Mouse (Mus musculus): ENCODE data around the gene Vti1a. TPM values are rescaled to one million over a fixed set of nuclear protein-coding genes. Genes with fewer than 3 reads are reported as not detected.

Vti1a gene
- polyA plus RNA-seq, 1 experiment from 2014 or later, result 19.4 TPM

GRCm38 (mm10) chr19:55609806-55610205, 293.7 kb downstream of the Vti1a start:
- no peaks in the 10 kb centered on the region for H3K27me3 ChIP-seq (ENCODE audit: control insufficient read depth, insufficient read depth, low read length)
- TF ChIP-seq EP300 (optimal IDR thresholded peaks at IDR 0.05) (no peak), CTCF (IDR thresholded peaks at IDR 0.05; ENCODE audit: low read depth) (no peak)
- 70% methylated on average over 3 of the region's 3 CpGs for WGBS

GRCm38 (mm10) chr19:55615743-55616142, 299.6 kb downstream of the Vti1a start:
- 71% methylated on average over 5 of the region's 5 CpGs for WGBS
- no peak overlapping the region for H3K27ac ChIP-seq (replicated peaks)
- DNase-seq (ENCODE audit: low spot score) (no peak), ATAC-seq (ENCODE audit: low FRiP score, low TSS enrichment) (no peak)
- H3K4me3 ChIP-seq (ENCODE audit: low read depth, low read length), result no peak overlapping the region
- no peak overlapping the region for H3K4me2 ChIP-seq (replicated peaks; ENCODE audit: low read depth)
- TF ChIP-seq CTCF (IDR thresholded peaks at IDR 0.05; ENCODE audit: low read depth) (no peak), EP300 (optimal IDR thresholded peaks at IDR 0.05) (no peak)
- no peaks in the 10 kb centered on the region for H3K9me3 ChIP-seq (ENCODE audit: control insufficient read depth, low read length)
- no peaks in the 10 kb centered on the region; the same call in 1 of the 2 replicates for H3K4me1 ChIP-seq (replicated peaks; ENCODE audit: control insufficient read depth, insufficient read depth)
- no peaks in the 10 kb centered on the region for H3K36me3 ChIP-seq (ENCODE audit: control insufficient read depth, insufficient read depth, low read length)
- no peak overlapping the region for H3K9ac ChIP-seq (ENCODE audit: low read length)
- no peaks in the 10 kb centered on the region for H3K27me3 ChIP-seq (ENCODE audit: control insufficient read depth, insufficient read depth, low read length)

More at GRCm38 (mm10) chr19:55609806-55610205, 293.7 kb downstream of the Vti1a start:
- Histone ChIP-seq H3K9me3 (ENCODE audit: control insufficient read depth, low read length) (no peaks in the 10 kb centered on the region), H3K4me2 (replicated peaks; ENCODE audit: low read depth) (no peak overlapping the region), H3K4me3 (ENCODE audit: low read depth, low read length) (no peak overlapping the region), H3K9ac (ENCODE audit: low read length) (no peak overlapping the region), H3K27ac (replicated peaks) (no peak overlapping the region), H3K36me3 (ENCODE audit: control insufficient read depth, insufficient read depth, low read length) (no peaks in the 10 kb centered on the region), H3K4me1 (replicated peaks; ENCODE audit: control insufficient read depth, insufficient read depth) (no peaks in the 10 kb centered on the region)
- ATAC-seq (ENCODE audit: low FRiP score, low TSS enrichment), result no peak
- no peak for DNase-seq (ENCODE audit: low spot score)

DNA sequence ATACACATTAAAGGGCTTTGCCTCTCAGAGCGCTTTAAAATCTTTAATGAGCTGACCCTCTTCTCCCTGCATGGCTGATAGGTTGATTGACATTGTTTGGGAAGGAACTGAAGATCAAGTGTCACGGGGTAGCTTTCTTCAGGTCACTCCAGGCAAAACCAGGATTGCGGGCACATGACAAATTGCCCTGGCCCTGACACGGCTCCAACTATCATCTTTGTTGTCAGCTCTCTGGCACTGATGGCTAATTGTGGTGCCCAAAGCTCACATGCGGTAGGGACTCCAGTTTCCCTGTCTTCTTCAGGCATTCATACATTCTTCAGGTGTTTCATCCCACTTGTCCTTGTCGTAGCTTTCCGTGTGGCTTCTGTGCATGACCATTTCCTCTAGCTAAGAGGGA, 300.2 kb downstream of the Vti1a start:
- Histone ChIP-seq H3K27me3 (ENCODE audit: control insufficient read depth, insufficient read depth, low read length) (no peaks in the 10 kb centered on the region), H3K4me1 (replicated peaks; ENCODE audit: control insufficient read depth, insufficient read depth) (no peaks in the 10 kb centered on the region; the same call in 1 of the 2 replicates), H3K4me2 (replicated peaks; ENCODE audit: low read depth) (no peak overlapping the region), H3K4me3 (ENCODE audit: low read depth, low read length) (no peak overlapping the region), H3K36me3 (ENCODE audit: control insufficient read depth, insufficient read depth, low read length) (no peaks in the 10 kb centered on the region), H3K9me3 (ENCODE audit: control insufficient read depth, low read length) (no peaks in the 10 kb centered on the region), H3K27ac (replicated peaks) (no peak overlapping the region), H3K9ac (ENCODE audit: low read length) (no peak overlapping the region)
- no peak for DNase-seq (ENCODE audit: low spot score)
- no peak for ATAC-seq (ENCODE audit: low FRiP score, low TSS enrichment)
- TF ChIP-seq EP300 (optimal IDR thresholded peaks at IDR 0.05) (no peak), CTCF (IDR thresholded peaks at IDR 0.05; ENCODE audit: low read depth) (no peak)
- 82% methylated on average over 7 of the region's 7 CpGs for WGBS

- WGBS, result 56% methylated on average over 8 of the region's 8 CpGs
- Histone ChIP-seq H3K27ac (replicated peaks) (no peak overlapping the region), H3K36me3 (ENCODE audit: control insufficient read depth, insufficient read depth, low read length) (no peaks in the 10 kb centered on the region), H3K9ac (ENCODE audit: low read length) (no peak overlapping the region), H3K4me1 (replicated peaks; ENCODE audit: control insufficient read depth, insufficient read depth) (no peaks in the 10 kb centered on the region; the same call in 1 of the 2 replicates), H3K4me2 (replicated peaks; ENCODE audit: low read depth) (no peak overlapping the region), H3K4me3 (ENCODE audit: low read depth, low read length) (no peak overlapping the region), H3K27me3 (ENCODE audit: control insufficient read depth, insufficient read depth, low read length) (no peaks in the 10 kb centered on the region), H3K9me3 (ENCODE audit: control insufficient read depth, low read length) (no peaks in the 10 kb centered on the region)
- TF ChIP-seq CTCF (IDR thresholded peaks at IDR 0.05; ENCODE audit: low read depth) (no peak), EP300 (optimal IDR thresholded peaks at IDR 0.05) (no peak)
- DNase-seq (ENCODE audit: low spot score) (no peak), ATAC-seq (ENCODE audit: low FRiP score, low TSS enrichment) (no peak)
Observed at GRCm38 (mm10) chr19:55616937-55617336, 300.8 kb downstream of the Vti1a start.

GRCm38 (mm10) chr19:55618546-55618945, 302.5 kb downstream of the Vti1a start:
- Histone ChIP-seq H3K27ac (replicated peaks) (no peak overlapping the region), H3K36me3 (ENCODE audit: control insufficient read depth, insufficient read depth, low read length) (no peaks in the 10 kb centered on the region), H3K9ac (ENCODE audit: low read length) (no peak overlapping the region), H3K27me3 (ENCODE audit: control insufficient read depth, insufficient read depth, low read length) (no peaks in the 10 kb centered on the region), H3K9me3 (ENCODE audit: control insufficient read depth, low read length) (no peaks in the 10 kb centered on the region), H3K4me1 (replicated peaks; ENCODE audit: control insufficient read depth, insufficient read depth) (no peaks in the 10 kb centered on the region; the same call in 1 of the 2 replicates), H3K4me3 (ENCODE audit: low read depth, low read length) (no peak overlapping the region), H3K4me2 (replicated peaks; ENCODE audit: low read depth) (no peak overlapping the region)
- DNase-seq (ENCODE audit: low spot score), result no peak
- no peak for ATAC-seq (ENCODE audit: low FRiP score, low TSS enrichment)
- WGBS, result 92% methylated on average over 7 of the region's 7 CpGs
- TF ChIP-seq EP300 (optimal IDR thresholded peaks at IDR 0.05) (no peak), CTCF (IDR thresholded peaks at IDR 0.05; ENCODE audit: low read depth) (no peak)

GRCm38 (mm10) chr19:55620411-55621008, 304.4 kb downstream of the Vti1a start:
- ATAC-seq (ENCODE audit: low FRiP score, low TSS enrichment) (0 out of 2 replicates have a peak, but pooled peaks have one; percentile 27), DNase-seq (ENCODE audit: low spot score) (no peak)
- no peak for TF ChIP-seq CTCF (IDR thresholded peaks at IDR 0.05; ENCODE audit: low read depth)
- TF ChIP-seq EP300 (optimal IDR thresholded peaks at IDR 0.05), result no peak
- Histone ChIP-seq H3K4me2 (replicated peaks; ENCODE audit: low read depth) (no peak overlapping the region), H3K27ac (replicated peaks) (no peak overlapping the region), H3K4me1 (replicated peaks; ENCODE audit: control insufficient read depth, insufficient read depth) (no peaks in the 10 kb centered on the region; the same call in 1 of the 2 replicates), H3K36me3 (ENCODE audit: control insufficient read depth, insufficient read depth, low read length) (no peaks in the 10 kb centered on the region), H3K4me3 (ENCODE audit: low read depth, low read length) (no peak overlapping the region), H3K9me3 (ENCODE audit: control insufficient read depth, low read length) (no peaks in the 10 kb centered on the region), H3K9ac (ENCODE audit: low read length) (no peak overlapping the region), H3K27me3 (ENCODE audit: control insufficient read depth, insufficient read depth, low read length) (no peaks in the 10 kb centered on the region)
- 19% methylated on average over 14 of the region's 14 CpGs for WGBS

All from stomach, postnatal 0 days (tissue).